Mouse (Mus musculus) ES-Bruce4 (cell line): ENCODE data around the gene Cox5a.

Experiments
- CTCF ChIP-seq: IDR thresholded peaks from one replicate; pipeline ENCODE4 v1.8.1; 2011; ENCODE audit warnings: low read depth, low read length
- EP300 ChIP-seq: IDR thresholded peaks from 2 replicates; pipeline ENCODE4 v1.6.1; 2011; ENCODE audit warnings: low read depth, low read length; ENCODE audit not compliant: insufficient read depth
- POLR2A ChIP-seq: IDR thresholded peaks from one replicate; pipeline ENCODE4 v1.8.1; 2011; ENCODE audit warnings: low read length; ENCODE audit not compliant: insufficient read depth

- TF ChIP-seq POLR2A (no peak), EP300 (no peak), CTCF (no peak)
These were observed 27.5 kb upstream of the Cox5a start for GRCm38 (mm10) chr9:57493532-57493931.
